Mouse (Mus musculus): ENCODE data around the gene Lrtm1. TPM values are rescaled to one million over a fixed set of nuclear protein-coding genes. Genes with fewer than 3 reads are reported as not detected.

Gene Lrtm1
- total RNA-seq (2021) (under 1 TPM; 0.17 to 0.29 TPM), polyA plus RNA-seq (2012; rRNA removed) (0.03 and 0.15 TPM in 2 replicates)
- long read RNA-seq, result 0 reads

- peak; percentile 34 for DNase-seq
These were observed at the start of gene Lrtm1 for GRCm38 (mm10) chr14:29017883-29018282. Gene Lrtm1, plus strand, starts transcription at chr14:29018208.

- no peak for DNase-seq
These were observed 48.8 kb upstream of the Lrtm1 start for GRCm38 (mm10) chr14:28969247-28969646.

DNA sequence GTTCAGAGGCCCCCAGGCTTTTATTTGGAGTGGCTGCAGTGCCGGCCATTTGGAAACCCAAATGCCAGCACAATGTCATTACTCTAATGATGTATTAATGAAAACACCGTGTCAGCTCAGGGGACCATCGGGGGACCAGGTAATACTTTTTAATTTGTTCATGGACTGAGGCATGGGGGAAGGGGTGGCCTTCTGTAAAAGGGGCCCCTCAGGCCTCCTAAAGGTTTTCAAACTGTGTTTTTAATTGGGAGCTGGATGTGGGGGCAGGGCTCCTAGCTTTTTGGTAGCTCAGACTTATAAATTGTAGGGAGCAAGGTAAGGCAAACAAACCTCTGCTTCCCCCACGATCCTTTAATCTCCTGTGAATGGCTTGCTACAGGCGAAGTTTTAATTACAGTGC is 45.4 kb upstream of the Lrtm1 start:
- DNase-seq, result no peak

DNA sequence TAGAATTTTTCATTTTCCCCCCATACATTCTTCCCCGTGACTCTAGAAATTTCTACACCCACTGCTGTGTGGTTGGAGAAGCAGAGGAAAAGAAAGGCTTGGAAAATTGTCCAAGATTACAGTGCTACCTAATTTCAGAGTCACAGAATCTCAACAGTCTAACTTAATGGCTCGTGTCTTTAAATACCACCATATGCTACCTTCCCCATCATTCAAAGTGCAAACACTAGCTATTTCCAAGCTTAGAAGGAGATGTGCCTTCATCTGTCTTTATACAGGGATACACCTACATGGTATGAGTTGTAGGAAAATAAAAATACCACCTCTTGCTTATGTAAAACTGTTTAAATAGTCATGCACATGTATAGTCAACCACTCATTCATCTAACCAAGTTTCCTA is 38.8 kb upstream of the Lrtm1 start:
- DNase-seq, result no peak

DNA sequence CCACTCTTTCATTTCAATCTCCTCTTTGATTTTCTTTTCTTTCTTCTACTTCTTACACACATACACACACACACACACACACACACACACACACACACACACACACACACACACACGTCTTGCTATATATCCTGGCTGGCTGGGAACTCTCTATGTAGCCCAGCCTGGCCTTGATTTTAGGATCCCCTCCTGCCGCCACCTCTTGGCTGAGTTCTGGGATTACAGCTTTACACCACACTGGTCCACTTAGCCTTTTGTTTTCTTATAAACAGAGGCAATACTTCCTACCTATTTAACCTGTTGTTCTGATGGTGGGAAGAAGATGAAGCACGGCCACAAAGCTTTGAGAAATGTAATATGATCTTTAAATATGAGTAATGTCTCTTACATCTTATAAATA is 37.5 kb upstream of the Lrtm1 start:
- no peak for DNase-seq

GRCm38 (mm10) chr14:28984276-28984675 is 33.7 kb upstream of the Lrtm1 start:
- DNase-seq, result peak; percentile 83

- DNase-seq, result peak; percentile 28
These were observed 29.7 kb upstream of the Lrtm1 start for GRCm38 (mm10) chr14:28988211-28988900.

DNA sequence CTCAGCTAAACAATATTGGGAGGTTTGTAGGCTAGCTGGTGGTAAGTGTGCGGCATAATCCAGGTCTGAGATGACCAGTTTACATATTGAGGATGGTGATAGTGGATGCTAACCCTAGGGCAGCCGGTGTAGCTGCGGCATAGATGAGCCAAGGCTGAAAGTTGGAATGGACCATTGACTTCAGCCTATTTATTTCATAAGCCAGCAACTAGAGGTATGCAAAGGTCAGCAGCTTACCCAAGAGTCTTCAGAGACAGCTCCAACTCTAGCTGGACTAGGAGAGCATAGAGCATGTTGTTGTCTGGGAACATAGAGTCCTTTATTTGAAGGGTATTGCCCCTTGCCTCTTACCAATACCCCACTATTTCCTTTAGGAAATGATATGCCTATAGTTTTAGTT is 21.4 kb upstream of the Lrtm1 start:
- DNase-seq, result no peak

DNA sequence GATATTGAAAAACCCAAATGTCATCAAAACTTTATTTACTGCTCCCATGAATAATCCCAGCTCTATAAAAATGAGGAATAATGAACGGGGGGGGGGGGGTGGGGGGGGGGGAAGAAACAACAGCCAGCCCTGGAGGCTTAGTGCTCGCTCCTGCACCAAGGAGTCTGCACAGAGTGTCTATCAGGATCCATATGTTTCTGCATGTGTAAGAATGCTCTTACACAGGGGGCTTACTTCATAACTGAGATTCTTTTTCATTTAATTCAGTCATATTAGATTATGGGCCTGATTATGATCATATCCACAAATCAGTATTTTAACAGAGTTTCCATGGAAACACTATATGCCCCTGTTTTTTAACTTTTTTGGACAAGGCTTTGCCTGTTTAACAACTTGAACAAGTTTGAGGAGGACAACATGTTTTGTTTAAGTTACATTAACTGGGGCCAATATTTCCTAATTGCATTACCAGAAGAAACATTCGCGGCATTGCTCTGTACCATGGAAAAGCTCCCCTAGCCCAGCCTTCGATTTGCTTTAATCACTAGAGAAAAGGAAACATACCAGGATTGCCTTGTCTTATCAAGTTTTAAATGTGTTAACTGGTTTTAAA is 12.7 kb upstream of the Lrtm1 start:
- DNase-seq, result no peak

DNA sequence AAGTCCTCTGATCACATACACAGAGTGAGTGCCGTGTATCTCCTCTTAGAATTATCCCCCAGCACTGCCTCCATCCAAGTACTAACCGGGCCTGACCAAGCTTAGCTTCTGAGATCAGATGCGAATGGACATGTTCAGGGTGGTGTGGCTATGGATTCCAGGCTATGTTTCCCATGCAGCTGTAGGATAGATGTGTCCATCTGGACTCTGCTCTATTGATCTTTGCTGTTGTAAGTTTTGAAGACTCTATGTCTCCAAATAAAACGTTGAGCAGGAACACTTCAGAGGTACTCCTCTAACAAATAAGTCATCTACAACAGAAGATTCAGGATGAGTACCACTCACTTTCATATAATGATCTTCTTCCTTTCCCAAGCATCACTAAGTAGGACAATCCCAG is 8.4 kb upstream of the Lrtm1 start:
- no peak for DNase-seq

- DNase-seq, result no peak
These were observed 4.8 kb upstream of the Lrtm1 start for GRCm38 (mm10) chr14:29013161-29013560.

DNA sequence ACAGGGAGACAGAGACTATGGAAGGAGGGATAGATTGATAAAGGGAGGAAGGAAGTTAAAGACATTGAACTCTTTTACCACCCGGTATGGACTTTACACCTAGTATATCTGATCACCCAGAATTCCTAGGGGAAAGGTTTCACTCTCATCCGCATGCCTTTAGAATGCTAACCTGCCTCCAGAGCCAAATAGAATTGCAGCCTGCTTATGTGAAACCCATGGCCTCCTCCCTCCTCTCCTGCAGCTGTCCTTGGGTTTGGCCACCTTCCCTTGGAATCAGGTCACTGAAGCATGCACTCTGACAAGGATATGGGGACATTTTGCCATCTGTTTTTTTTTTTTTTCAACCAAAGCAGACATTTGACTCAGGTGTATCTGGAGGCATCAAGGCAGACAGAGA is 3.3 kb upstream of the Lrtm1 start:
- DNase-seq, result no peak

DNA sequence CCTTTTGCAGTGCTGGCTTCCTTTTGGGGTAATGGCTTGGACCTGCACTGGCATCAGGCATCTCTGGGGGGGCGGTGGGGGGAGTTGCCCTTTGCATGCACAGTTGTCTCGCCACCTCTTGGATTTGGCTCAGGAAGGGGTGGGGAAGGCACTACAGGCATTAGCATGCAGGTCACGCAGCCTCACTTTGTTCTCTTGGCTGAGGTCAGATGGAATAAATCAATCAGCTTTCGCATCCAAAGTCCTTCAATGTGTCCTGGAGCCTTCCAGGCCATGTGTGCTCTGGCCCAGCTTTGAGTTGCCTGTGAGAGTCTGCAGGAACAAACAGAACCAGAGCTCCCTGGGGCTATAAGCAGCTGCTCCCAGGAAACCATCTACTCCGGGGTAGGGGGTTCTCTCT is 2.1 kb upstream of the Lrtm1 start:
- DNase-seq, result no peak

- DNase-seq, result no peak
These were observed 450 bp downstream of the Lrtm1 start for GRCm38 (mm10) chr14:29018316-29019000.

- DNase-seq, result no peak
These were observed 3.3 kb downstream of the Lrtm1 start for GRCm38 (mm10) chr14:29021295-29021694.

GRCm38 (mm10) chr14:29023246-29023645 is 5.2 kb downstream of the Lrtm1 start:
- DNase-seq, result no peak

GRCm38 (mm10) chr14:29025335-29025734 is 7.3 kb downstream of the Lrtm1 start:
- no peak for DNase-seq

DNA sequence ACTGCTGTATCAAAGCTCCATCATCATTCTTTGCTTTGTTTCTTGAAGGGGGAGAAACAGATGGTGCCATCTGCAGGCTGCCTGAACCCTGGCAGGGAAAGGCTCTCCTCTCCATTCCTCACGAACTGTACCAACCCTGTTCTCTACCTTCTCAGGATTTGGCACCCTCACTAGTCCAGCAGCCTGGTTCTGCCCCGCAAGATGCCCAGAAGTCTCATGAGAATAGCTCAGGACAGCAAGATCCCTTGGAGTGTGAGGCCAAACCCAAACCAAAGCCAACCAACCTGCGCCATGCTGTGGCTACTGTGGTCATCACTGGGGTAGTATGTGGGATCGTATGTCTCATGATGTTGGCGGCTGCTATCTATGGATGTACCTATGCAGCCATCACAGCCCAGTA is 9.3 kb downstream of the Lrtm1 start:
- no peak for DNase-seq

DNA sequence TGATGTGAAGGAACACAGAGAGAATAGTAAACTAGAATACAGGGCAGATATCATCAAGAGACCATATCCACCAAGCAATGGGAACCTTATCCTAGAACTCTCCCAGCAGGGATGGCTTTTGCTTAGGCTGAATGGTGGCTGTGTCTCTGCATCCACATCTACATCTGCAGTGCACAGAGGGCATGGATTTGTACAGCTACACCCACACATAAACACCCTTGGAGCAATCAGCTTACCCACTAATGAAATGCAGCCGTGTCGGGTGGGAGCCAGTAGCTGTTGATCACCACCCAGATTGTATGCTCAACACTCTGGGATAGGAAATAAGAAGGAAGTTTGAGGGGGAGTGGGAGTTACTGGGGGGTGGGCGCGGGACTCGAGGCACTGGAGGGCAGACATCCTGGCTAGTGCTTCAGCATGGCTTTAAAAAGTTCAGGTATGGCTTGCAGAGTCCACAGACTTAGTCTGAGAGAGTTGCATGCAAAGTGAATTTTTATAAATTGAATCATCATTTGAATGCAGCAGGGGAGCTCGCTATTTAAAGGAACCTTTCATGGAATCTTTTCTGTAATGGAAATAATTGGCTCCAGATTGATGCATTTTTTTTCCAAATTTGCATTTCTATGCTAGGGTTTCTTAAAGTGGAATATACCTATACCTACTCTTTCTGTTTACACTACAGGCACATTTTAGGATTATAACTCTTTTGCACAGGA is 10.5 kb downstream of the Lrtm1 start:
- no peak for DNase-seq

- no peak for DNase-seq
These were observed 11.1 kb downstream of the Lrtm1 start for GRCm38 (mm10) chr14:29029107-29029469.

DNA sequence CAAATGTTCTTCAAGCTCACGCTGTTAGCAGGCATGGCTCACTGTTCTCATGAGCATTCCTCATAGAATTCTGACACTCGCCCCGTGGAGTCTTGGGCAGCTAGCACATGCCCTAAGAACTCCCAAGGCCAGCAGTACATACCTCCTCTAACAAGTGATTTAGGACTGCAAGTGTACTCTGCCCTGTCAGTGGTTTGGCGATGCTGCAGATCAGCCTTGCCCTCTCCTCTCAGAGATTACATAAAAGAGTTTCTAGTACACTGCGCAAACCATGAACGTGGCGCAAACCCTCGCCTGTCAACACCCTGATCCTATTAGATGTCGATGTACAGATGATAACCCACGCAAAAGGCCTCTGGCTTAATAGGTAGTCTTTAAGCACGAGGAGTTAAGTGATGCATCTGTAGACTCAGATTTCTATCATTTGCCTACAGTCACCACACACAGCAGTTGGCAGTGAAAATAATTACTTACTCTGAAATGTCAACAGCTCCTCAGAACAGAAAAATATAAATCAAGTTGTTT is 11.9 kb downstream of the Lrtm1 start:
- peak; percentile 51 for DNase-seq

GRCm38 (mm10) chr14:29030519-29030918 is 12.5 kb downstream of the Lrtm1 start:
- DNase-seq, result no peak
